In the genomic region with DNA sequence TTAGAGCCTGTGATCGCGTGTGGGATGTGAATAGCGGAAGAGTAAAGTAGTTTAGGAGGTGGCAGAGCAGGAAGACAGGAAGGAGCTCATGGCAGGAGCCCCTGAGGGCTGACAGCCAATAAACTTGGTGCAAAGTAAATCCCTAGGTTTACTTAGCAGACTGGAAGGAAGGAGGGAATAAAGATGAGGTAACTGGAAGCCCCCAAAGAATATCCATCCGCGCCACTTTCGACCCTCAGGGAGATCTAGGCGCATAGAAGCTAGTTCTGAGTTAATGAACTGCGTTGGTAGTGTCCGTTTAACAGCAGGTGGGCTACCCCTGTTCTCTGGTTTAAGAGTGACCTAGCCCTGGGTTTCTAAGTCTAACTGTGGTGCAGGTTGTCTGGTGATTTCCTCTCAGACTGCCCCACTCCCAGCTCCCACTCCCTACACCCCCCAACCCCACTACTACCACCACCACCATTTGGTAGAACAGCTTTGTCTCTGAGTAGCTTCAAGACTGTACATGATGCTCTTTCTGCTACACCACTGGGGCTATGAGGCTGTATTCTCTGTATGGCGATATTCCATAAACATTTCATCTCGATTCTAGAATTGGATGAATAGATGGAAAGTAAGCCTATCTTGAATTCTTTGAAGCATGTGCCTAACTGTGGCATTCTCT, we compare ENCODE assay signal across 8 mouse cellular contexts. TPM values are rescaled to one million over a fixed set of nuclear protein-coding genes. Genes with fewer than 3 reads are reported as not detected.
DNase-seq lines count a peak whose midpoint lies in the region; ATAC-seq lines count a peak whose summit lies in the region.

No protein-coding gene starts in this region.

- H3K9ac ChIP-seq in hindbrain, embryonic 15.5 days, result no peak overlapping the region
- no peak overlapping the region; the same call in 1 of the 2 replicates for H3K9ac ChIP-seq in midbrain, embryonic 12.5 days (replicated peaks)

- peak; percentile 71 for DNase-seq in heart, adult 11 months
- no peak for DNase-seq in heart, postnatal 36 days
- DNase-seq in embryo, embryonic 11 days, result peak; percentile 53
- no peak for DNase-seq in right cerebral cortex, postnatal 14 days
- DNase-seq in testis, postnatal 14 days (ENCODE audit: low spot score), result no peak
- no peak for DNase-seq in gastrocnemius, adult 8-10 months (ENCODE audit: low spot score in 2 of 2)

- peak; percentile 40; the same call in 1 of the 2 replicates for ATAC-seq in hindbrain, embryonic 15.5 days (ENCODE audit: low FRiP score, low read depth)
- ATAC-seq in midbrain, embryonic 12.5 days (ENCODE audit: low FRiP score, low read depth), result peak; percentile 32; the same call in 1 of the 2 replicates

- no peaks in the 10 kb centered on the region for H3K36me3 ChIP-seq in hindbrain, embryonic 15.5 days
- no peaks in the 10 kb centered on the region for H3K36me3 ChIP-seq in midbrain, embryonic 12.5 days

- no peaks in the 10 kb centered on the region for H3K9me3 ChIP-seq in hindbrain, embryonic 15.5 days
- no peaks in the 10 kb centered on the region for H3K9me3 ChIP-seq in midbrain, embryonic 12.5 days

- H3K4me3 ChIP-seq in hindbrain, embryonic 15.5 days, result peak overlapping the region; percentile 21
- H3K4me3 ChIP-seq in midbrain, embryonic 12.5 days, result peak overlapping the region; percentile 33

- H3K4me2 ChIP-seq in hindbrain, embryonic 15.5 days, result peak overlapping the region; percentile 51
- peak overlapping the region; percentile 51 for H3K4me2 ChIP-seq in midbrain, embryonic 12.5 days (replicated peaks)

- peaks cover 19% of the 10 kb centered on the region for H3K4me1 ChIP-seq in hindbrain, embryonic 15.5 days (replicated peaks)
- peaks cover 13% of the 10 kb centered on the region for H3K4me1 ChIP-seq in midbrain, embryonic 12.5 days

- WGBS in hindbrain, embryonic 15.5 days, result 25% methylated on average over 11 of the region's 11 CpGs
- WGBS in midbrain, embryonic 12.5 days, result 23% methylated on average over 11 of the region's 11 CpGs

- peak overlapping the region; percentile 22 for H3K27ac ChIP-seq in hindbrain, embryonic 15.5 days (replicated peaks)
- no peak overlapping the region for H3K27ac ChIP-seq in midbrain, embryonic 12.5 days (replicated peaks)

- intact Hi-C loops in heart, postnatal 36 days (cut with DNase I), result no loop called here

- H3K27me3 ChIP-seq in hindbrain, embryonic 15.5 days, result no peaks in the 10 kb centered on the region
- peaks cover 3% of the 10 kb centered on the region; the same call in 1 of the 2 replicates for H3K27me3 ChIP-seq in midbrain, embryonic 12.5 days

RNA-seq across cellular contexts. Expression of a gene that starts 26.1 kb away (rescaled TPM):
- total RNA-seq in heart, postnatal 36 days (2021), result 1 to 10 TPM; 5.9 to 6.8 TPM
- 2.6 and 3.5 TPM in 2 replicates for polyA plus RNA-seq in hindbrain, embryonic 15.5 days (2015; fragmentation: Nextera tagmentation; extraction: Ambion mirVana)
- 2.8 TPM in 2 replicates for polyA plus RNA-seq in midbrain, embryonic 12.5 days (2016; fragmentation: Nextera tagmentation; extraction: Ambion mirVana)
- total RNA-seq in gastrocnemius, adult 8-10 months (2022), result 1 to 10 TPM in 3 of 4 experiments, under 1 TPM in 1; 0.63 to 2.1 (median 1.4) TPM

Comparison
In these comparisons a context has a peak if more than half of its experiments do, and no peak if none do; other contexts are left out.
1. DNase-seq: peak in heart, adult 11 months (single experiment) and embryo, embryonic 11 days (single experiment); none in heart, postnatal 36 days (0 of 2), right cerebral cortex, postnatal 14 days (single experiment), testis, postnatal 14 days (single experiment) and gastrocnemius, adult 8-10 months (0 of 2).